Mouse (Mus musculus) neural tube, embryonic 14.5 days (tissue): ENCODE measurements around the gene Hivep3. TPM values are rescaled to one million over a fixed set of nuclear protein-coding genes. Genes with fewer than 3 reads are reported as not detected.

Experiments
- ATAC-seq: fragments of 200-750 bp; cut with Nextera tagmentation; 2 replicates; pipeline ENCODE4 v1.8.0; 2017; ENCODE audit warnings: low read depth, mild to moderate bottlenecking, moderate TSS enrichment, moderate library complexity
- H3K27ac ChIP-seq: fragments of 300-500 bp; sonication (generic); 2 replicates; pipeline ENCODE4 v1.5.1; 2014; ENCODE audit warnings: low read depth, mild to moderate bottlenecking, control low read depth, low read length, moderate library complexity, mixed read lengths
- H3K27me3 ChIP-seq: fragments of 300-500 bp; sonication (generic); 2 replicates; pipeline ENCODE4 v1.6.1; 2014; ENCODE audit warnings: low read length; ENCODE audit not compliant: control insufficient read depth, insufficient read depth
- H3K36me3 ChIP-seq: fragments of 300-500 bp; sonication (generic); 2 replicates; pipeline ENCODE4 v1.6.1; 2014; ENCODE audit warnings: low read length, mixed read lengths; ENCODE audit not compliant: control insufficient read depth, insufficient read depth
- H3K4me1 ChIP-seq: fragments of 300-500 bp; sonication (generic); 2 replicates; pipeline ENCODE4 v1.6.1; 2014; ENCODE audit warnings: low read length; ENCODE audit not compliant: control insufficient read depth, insufficient read depth
- H3K4me2 ChIP-seq: fragments of 300-500 bp; sonication (generic); 2 replicates; pipeline ENCODE4 v1.6.1; 2014; ENCODE audit warnings: mild to moderate bottlenecking, low read depth, low read length, control low read depth
- H3K4me3 ChIP-seq: fragments of 300-500 bp; sonication (generic); 2 replicates; pipeline ENCODE4 v1.5.1; 2014; ENCODE audit warnings: low read depth, low read length, control low read depth, mixed read lengths
- H3K9ac ChIP-seq: fragments of 300-500 bp; sonication (generic); replicated peaks from 2 replicates; pipeline ENCODE4 v1.6.1; 2014; ENCODE audit warnings: low read depth, mild to moderate bottlenecking, control low read depth, low read length, mixed read lengths
- H3K9me3 ChIP-seq: fragments of 300-500 bp; sonication (generic); 2 replicates; pipeline ENCODE4 v1.6.1; 2016; ENCODE audit warnings: low read length; ENCODE audit not compliant: control insufficient read depth
- WGBS: fragments of 180-500 bp; shearing (Covaris S2); extraction: QIAGEN DNeasy Blood & Tissue Kit; methylation state at CpG from one replicate; pipeline ENCODE4 v1.1.7; 2014; 5-methylcytosine and 5-hydroxymethylcytosine counted together
- polyA plus RNA-seq: library from polyadenylated mRNA; unstranded; fragments of >200 nt; fragmentation: Nextera tagmentation; extraction: Ambion mirVana; gene quantifications from 2 replicates; pipeline ENCODE4 v1.2.1, GENCODE M21; 2014

Gene Hivep3
- polyA plus RNA-seq, 1 experiment from 2014 or later: 23.9 TPM

DNA sequence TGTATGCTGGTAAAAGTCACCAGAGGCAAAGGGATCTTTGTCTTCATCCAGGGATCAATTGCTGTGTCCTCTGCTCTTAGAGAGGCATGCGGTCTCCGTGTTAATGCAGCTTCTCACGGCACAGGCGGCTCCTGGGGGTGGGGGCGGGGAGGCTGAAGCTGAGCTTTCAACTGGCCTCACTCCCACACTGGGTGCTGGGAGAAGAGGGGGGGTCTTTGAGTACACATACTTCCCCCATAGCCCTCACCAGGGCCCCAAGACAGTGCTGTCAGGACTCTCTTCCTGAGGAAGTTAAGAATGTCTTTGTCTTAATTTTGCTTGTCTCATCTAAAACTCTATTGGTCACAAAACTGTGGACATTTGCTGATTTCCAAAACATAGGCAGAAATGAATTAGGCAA, 149.2 kb downstream of the Hivep3 start:
- H3K4me2 ChIP-seq: no peak overlapping the region
- ATAC-seq: no peak
- H3K4me3 ChIP-seq: no peak overlapping the region
- no peak overlapping the region for H3K9ac ChIP-seq
- 46% methylated on average over 5 of the region's 5 CpGs for WGBS
- H3K9me3 ChIP-seq: no peaks in the 10 kb centered on the region
- no peak overlapping the region for H3K27ac ChIP-seq
- H3K36me3 ChIP-seq: no peaks in the 10 kb centered on the region
- H3K27me3 ChIP-seq: no peaks in the 10 kb centered on the region
- H3K4me1 ChIP-seq: peaks cover 6% of the 10 kb centered on the region

DNA sequence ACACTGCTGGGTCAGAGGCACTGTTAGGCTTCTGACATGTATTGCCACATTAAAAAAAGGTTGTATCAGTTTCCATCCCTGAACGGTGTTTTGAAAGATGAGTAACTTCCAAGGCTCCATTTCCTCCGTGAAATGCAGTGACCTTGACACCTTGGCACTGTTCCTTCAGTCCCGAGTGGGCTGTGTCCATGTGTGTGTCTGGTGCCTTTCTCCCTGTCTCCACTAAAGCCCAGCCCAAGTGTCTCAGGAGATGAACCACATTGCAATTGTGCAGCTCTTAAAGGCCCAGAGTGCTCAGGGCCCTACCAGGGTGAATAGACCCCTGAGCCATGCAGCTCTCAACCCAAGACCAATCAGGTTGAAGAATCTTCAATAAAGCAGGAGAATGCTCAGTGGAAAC, 153.0 kb downstream of the Hivep3 start:
- Histone ChIP-seq H3K9me3 (no peaks in the 10 kb centered on the region), H3K27ac (no peak overlapping the region), H3K9ac (no peak overlapping the region), H3K36me3 (no peaks in the 10 kb centered on the region), H3K4me2 (no peak overlapping the region), H3K4me3 (no peak overlapping the region), H3K27me3 (no peaks in the 10 kb centered on the region), H3K4me1 (no peaks in the 10 kb centered on the region)
- no peak for ATAC-seq
- 72% methylated on average over 3 of the region's 3 CpGs for WGBS

DNA sequence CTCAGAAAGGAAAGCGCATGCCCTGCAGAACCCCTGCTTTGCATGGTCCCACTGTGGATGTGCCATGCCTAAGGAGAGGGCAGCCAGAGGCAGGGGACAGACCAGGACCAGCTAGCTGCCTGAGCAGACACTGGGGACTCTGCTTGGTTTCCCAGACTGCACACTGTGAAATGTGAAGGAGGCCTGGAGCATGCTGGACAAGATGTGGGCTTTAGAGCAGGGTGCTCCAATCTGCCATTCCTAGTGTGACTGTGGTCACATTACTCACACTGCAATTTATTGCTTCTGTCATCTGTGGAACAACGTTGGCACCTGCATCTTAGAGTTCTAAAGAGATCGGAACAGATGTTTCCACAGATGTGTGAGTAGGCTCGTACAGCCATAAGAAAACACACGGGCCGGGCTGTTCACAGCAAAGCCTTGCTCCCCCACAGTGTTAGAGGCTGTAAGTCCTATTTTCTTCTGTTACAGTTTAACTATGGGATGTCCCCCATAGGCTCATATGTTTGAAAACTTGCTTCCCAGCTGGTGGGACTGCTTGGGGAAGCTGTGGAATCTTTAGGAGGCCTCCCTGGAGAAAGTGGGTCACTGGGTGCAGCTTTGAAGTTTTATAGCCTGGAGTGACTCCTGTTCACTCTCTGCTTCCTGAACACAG, 154.1 kb downstream of the Hivep3 start:
- Histone ChIP-seq H3K36me3 (no peaks in the 10 kb centered on the region), H3K4me3 (no peak overlapping the region), H3K4me1 (no peaks in the 10 kb centered on the region), H3K9me3 (no peaks in the 10 kb centered on the region), H3K27ac (no peak overlapping the region), H3K27me3 (no peaks in the 10 kb centered on the region), H3K4me2 (no peak overlapping the region), H3K9ac (no peak overlapping the region)
- no peak for ATAC-seq
- 64% methylated on average over 6 of the region's 6 CpGs for WGBS

DNA sequence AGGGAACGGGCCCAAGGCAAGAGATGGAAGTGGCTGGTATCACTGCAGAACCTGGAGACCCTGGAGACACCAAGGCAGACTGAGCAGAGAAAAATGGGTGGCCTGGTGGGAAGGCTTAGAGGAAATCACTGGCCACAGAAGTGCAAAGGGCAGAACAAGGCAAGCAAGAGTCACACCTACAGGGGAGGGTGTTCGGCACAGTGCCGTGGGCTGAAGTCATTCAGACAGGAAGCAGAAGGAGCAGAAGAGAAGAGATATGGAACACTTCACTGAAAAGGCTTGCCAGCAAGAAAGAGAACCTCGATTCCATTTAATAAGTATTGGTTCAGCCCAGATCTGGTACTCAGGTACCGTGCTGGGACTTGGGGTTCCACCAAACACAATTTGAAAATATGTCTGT, 156.2 kb downstream of the Hivep3 start:
- Histone ChIP-seq H3K4me1 (no peaks in the 10 kb centered on the region), H3K27me3 (no peaks in the 10 kb centered on the region), H3K27ac (no peak overlapping the region), H3K9ac (no peak overlapping the region), H3K9me3 (no peaks in the 10 kb centered on the region), H3K36me3 (no peaks in the 10 kb centered on the region), H3K4me2 (no peak overlapping the region), H3K4me3 (no peak overlapping the region)
- no peak for ATAC-seq
- WGBS: 86% methylated on average over 5 of the region's 5 CpGs

DNA sequence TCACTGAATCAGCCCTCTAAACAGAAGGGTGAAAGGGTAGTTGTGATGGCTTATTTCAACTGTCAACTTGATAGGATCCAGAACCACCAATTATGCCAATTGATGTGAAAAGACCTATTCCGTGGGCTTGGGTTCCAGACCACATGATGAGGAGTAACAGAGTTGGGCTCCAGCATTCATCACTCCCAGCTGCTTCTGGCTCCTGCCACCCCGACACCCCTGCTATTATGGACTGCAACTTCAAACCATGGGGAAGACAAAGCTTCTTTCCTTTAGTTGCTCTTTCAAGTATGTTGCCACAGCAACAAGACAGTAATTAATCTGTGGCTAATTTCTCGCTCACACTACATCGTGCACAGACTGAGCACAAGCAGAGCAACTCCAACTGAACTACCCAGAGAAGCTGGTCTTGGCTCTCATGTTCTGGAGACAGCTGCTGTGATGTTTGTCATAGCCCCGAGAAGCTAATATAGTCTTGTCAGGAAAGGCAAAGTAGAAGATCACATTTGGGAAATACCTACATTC, 159.7 kb downstream of the Hivep3 start:
- no peak overlapping the region for H3K27ac ChIP-seq
- no peak for ATAC-seq
- H3K36me3 ChIP-seq: no peaks in the 10 kb centered on the region
- H3K4me3 ChIP-seq: no peak overlapping the region
- no peak overlapping the region for H3K4me2 ChIP-seq
- no peak overlapping the region for H3K9ac ChIP-seq
- no peaks in the 10 kb centered on the region for H3K9me3 ChIP-seq
- WGBS: 43% methylated on average over 5 of the region's 5 CpGs
- no peaks in the 10 kb centered on the region for H3K4me1 ChIP-seq
- H3K27me3 ChIP-seq: no peaks in the 10 kb centered on the region

DNA sequence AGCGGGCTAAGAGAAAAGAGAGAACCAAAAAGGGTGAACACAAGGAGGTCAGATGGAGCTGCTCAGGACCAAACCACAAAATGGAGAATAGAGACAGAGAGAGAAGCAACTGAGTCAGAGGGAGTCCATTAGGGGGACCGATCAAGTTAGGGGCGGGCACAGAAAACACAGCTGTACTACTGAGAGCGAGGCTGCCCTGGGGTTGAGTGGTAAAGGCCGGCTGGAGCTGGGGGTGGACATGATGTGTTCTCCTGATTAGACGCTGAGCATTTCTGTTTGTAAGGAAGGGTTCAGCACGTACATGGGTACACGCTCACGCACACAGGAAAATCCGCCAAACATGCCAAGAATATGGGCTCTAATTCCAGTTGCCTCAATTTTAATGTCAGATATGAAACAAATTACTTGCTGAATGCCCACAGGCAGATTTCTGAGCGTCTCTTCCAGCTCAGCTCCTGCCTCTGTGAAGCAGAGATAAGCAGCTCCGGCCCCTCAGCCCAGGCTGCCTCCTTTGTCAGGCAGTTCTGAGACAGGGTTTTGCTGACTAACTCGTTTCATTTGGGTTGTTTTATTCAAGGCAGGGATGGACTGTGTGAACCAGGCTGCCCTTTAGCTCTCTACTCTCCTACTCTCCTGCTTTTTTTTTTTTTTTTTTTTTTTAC, 161.3 kb downstream of the Hivep3 start:
- ATAC-seq: no peak
- Histone ChIP-seq H3K36me3 (no peaks in the 10 kb centered on the region), H3K4me3 (no peak overlapping the region), H3K27ac (no peak overlapping the region), H3K9me3 (no peaks in the 10 kb centered on the region), H3K9ac (no peak overlapping the region), H3K4me1 (no peaks in the 10 kb centered on the region), H3K4me2 (no peak overlapping the region), H3K27me3 (no peaks in the 10 kb centered on the region)
- 70% methylated on average over 13 of the region's 13 CpGs for WGBS

DNA sequence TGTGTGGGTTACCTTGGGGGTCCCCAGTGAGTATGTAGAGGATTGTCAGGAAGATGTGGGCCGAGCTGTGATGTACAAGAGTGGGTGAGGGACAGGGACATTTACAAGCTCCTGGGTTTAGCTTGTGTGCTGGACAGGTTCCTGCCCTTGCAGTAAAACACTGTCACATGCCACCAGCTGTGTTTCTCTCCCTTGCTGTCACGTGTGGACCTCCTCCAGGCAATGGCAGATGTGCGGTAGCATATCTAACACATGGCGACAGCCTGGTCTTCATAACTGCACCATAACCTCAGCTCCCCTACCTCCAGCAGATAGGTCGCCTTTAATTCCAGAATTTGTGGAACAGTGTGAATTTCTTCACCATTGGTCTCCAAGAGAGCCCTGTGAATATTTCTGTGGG, 161.9 kb downstream of the Hivep3 start:
- no peak overlapping the region for H3K4me2 ChIP-seq
- H3K27ac ChIP-seq: no peak overlapping the region
- H3K9me3 ChIP-seq: no peaks in the 10 kb centered on the region
- no peak for ATAC-seq
- WGBS: 61% methylated on average over 5 of the region's 5 CpGs
- no peaks in the 10 kb centered on the region for H3K27me3 ChIP-seq
- no peak overlapping the region for H3K4me3 ChIP-seq
- H3K36me3 ChIP-seq: no peaks in the 10 kb centered on the region
- no peaks in the 10 kb centered on the region for H3K4me1 ChIP-seq
- no peak overlapping the region for H3K9ac ChIP-seq

DNA sequence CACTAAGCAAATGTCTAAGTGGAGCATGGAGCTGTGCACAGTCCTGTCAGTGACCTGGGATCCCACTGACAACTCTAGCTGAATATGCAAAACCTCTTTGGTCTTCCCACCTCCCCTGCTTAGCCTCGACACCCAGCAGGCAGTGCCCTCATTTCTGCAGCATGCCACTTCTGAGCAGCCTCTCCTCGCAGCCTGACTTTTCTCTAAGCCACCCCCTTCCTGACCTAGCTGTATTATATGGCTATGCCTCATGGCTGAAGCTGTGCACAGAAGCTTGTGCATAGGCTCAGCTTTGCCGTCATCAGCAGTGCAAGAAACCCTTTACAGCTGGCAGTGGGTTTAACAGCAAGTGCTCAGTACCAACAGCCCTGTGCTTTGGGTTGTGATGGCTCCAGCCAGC, 163.0 kb downstream of the Hivep3 start:
- Histone ChIP-seq H3K36me3 (no peaks in the 10 kb centered on the region), H3K27me3 (no peaks in the 10 kb centered on the region), H3K4me3 (no peak overlapping the region), H3K27ac (no peak overlapping the region), H3K9ac (no peak overlapping the region), H3K9me3 (no peaks in the 10 kb centered on the region), H3K4me1 (no peaks in the 10 kb centered on the region; the same call in 1 of the 2 replicates), H3K4me2 (no peak overlapping the region)
- no peak for ATAC-seq
- WGBS: 79% methylated on average over 3 of the region's 3 CpGs

DNA sequence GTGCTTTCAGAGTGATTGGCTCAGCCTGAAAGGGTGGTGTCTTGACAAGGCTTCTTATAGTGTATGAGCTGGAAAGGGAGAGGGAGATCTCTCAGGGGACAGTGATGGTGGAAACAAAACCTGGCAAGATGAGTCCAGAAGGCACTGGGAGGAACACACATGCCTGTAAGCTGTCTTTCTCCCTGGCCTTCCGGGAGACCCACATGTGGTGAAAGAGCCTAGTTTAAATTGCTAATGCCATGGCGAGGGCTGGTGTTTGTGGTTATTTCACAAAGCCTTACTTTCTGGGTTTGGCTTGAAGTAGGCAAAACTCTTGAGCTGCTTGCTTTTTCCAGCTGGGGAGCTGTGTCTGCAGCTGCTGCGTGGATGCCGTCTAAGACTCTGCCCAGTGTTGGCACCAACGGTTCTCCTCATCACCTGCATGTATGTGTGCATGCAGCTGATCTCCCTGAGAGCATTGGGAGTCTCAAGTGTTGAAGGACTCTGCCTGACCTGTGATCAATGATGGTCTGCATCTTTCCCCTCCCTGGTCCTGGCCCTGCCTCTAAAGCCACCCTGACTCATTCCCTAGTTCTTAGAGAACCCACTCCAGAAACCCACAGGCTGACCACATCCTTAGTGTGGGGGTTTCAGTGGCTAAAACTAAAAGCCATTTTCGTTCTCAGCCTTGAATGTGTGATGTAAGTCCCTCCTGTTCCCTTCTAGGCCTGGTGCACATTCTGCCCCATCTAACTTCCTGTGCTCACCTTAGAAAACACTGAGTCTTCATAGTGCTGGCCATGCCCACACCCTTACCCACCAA, 163.7 kb downstream of the Hivep3 start:
- Histone ChIP-seq H3K27ac (no peak overlapping the region), H3K9me3 (no peaks in the 10 kb centered on the region), H3K4me2 (no peak overlapping the region), H3K4me3 (no peak overlapping the region), H3K9ac (no peak overlapping the region), H3K36me3 (no peaks in the 10 kb centered on the region), H3K27me3 (no peaks in the 10 kb centered on the region), H3K4me1 (peaks cover 5% of the 10 kb centered on the region; the same call in 1 of the 2 replicates)
- no peak for ATAC-seq
- 76% methylated on average over 6 of the region's 6 CpGs for WGBS
